ENCODE assay signal across 8 mouse cellular contexts in genomic region chr9:46599931-46600708, GRCm38 (mm10).
A peak's percentile ranks its signal among the peaks of the same experiment; 100 is the strongest.
DNase-seq lines count a peak whose midpoint lies in the region; ATAC-seq lines count a peak whose summit lies in the region.

No protein-coding gene starts in this region.

- no peaks in the 10 kb centered on the region for H3K9me3 ChIP-seq in intestine, embryonic 16.5 days (ENCODE audit: control insufficient read depth, low read length)
- H3K9me3 ChIP-seq in midbrain, embryonic 16.5 days (replicated peaks; ENCODE audit: control insufficient read depth, low read length, poor library complexity, severe bottlenecking) = no peaks in the 10 kb centered on the region

- 20% methylated on average over 8 of the region's 8 CpGs for WGBS in intestine, embryonic 16.5 days
- WGBS in midbrain, embryonic 16.5 days = 27% methylated on average over 8 of the region's 8 CpGs

- no peak overlapping the region for H3K9ac ChIP-seq in intestine, embryonic 16.5 days (ENCODE audit: low read depth, low read length)
- no peak overlapping the region for H3K9ac ChIP-seq in midbrain, embryonic 16.5 days (ENCODE audit: low read depth, low read length)

- H3K4me2 ChIP-seq in intestine, embryonic 16.5 days (ENCODE audit: low read depth, low read length) = no peak overlapping the region
- no peak overlapping the region for H3K4me2 ChIP-seq in midbrain, embryonic 16.5 days (ENCODE audit: low read length)

- H3K4me3 ChIP-seq in intestine, embryonic 16.5 days (ENCODE audit: low read length) = no peak overlapping the region
- H3K4me3 ChIP-seq in midbrain, embryonic 16.5 days (ENCODE audit: low read depth, low read length) = no peak overlapping the region

- H3K27me3 ChIP-seq in intestine, embryonic 16.5 days (replicated peaks; ENCODE audit: control insufficient read depth, insufficient read depth, low read length) = no peaks in the 10 kb centered on the region
- no peaks in the 10 kb centered on the region for H3K27me3 ChIP-seq in midbrain, embryonic 16.5 days (ENCODE audit: control insufficient read depth, insufficient read depth, low read depth, low read length)

- no peak overlapping the region for H3K27ac ChIP-seq in intestine, embryonic 16.5 days (ENCODE audit: low read length)
- H3K27ac ChIP-seq in midbrain, embryonic 16.5 days (ENCODE audit: low read length) = peak overlapping the region; percentile 52; the same call in 1 of the 2 replicates

- peak; percentile 40; the same call in 1 of the 2 replicates for ATAC-seq in intestine, embryonic 16.5 days
- ATAC-seq in midbrain, embryonic 16.5 days = peak; percentile 76

- H3K36me3 ChIP-seq in intestine, embryonic 16.5 days (ENCODE audit: control insufficient read depth, insufficient read depth, low read length) = no peaks in the 10 kb centered on the region
- no peaks in the 10 kb centered on the region for H3K36me3 ChIP-seq in midbrain, embryonic 16.5 days (ENCODE audit: control insufficient read depth, insufficient read depth, low read length)

- peaks cover 7% of the 10 kb centered on the region; the same call in 1 of the 2 replicates for H3K4me1 ChIP-seq in intestine, embryonic 16.5 days (ENCODE audit: control insufficient read depth, insufficient read depth, low read length)
- H3K4me1 ChIP-seq in midbrain, embryonic 16.5 days (ENCODE audit: control insufficient read depth, insufficient read depth, low read length) = peaks cover 13% of the 10 kb centered on the region

- DNase-seq in cerebellum, adult 8-10 months = peak; percentile 24
- DNase-seq in cerebellum, adult 11-12 months = no peak
- peak; percentile 12 for DNase-seq in ovary, postnatal 14 days (ENCODE audit: low spot score)
- DNase-seq in ovary, postnatal 10 days (ENCODE audit: low spot score) = no peak
- no peak for DNase-seq in spleen, postnatal 36 days (ENCODE audit: low spot score in 2 of 2)
- DNase-seq in urinary bladder, postnatal 4 days (ENCODE audit: low spot score in 2 of 2) = no peak

Comparison
In these comparisons a context has a peak if more than half of its experiments do, and no peak if none do; other contexts are left out.
1. DNase-seq: peak in cerebellum, adult 8-10 months (single experiment) and ovary, postnatal 14 days (single experiment); none in cerebellum, adult 11-12 months (single experiment), ovary, postnatal 10 days (single experiment), spleen, postnatal 36 days (0 of 2) and urinary bladder, postnatal 4 days (0 of 2).